Mouse (Mus musculus): ENCODE data around the gene Gcc1. TPM values are rescaled to one million over a fixed set of nuclear protein-coding genes. Genes with fewer than 3 reads are reported as not detected.

The Gcc1 gene
- 7.4 and 7.8 TPM in 2 replicates for total RNA-seq (2012; rRNA removed)
- 3.0 and 4.4 TPM in 2 replicates for total RNA-seq (2014; rRNA removed)
- polyA plus RNA-seq (2012; ENCODE audit: insufficient read length, low read depth): 7.2 and 10.8 TPM in 2 replicates

- Histone ChIP-seq H3K9ac (ENCODE audit: insufficient read depth, low read depth) (no peak within 1 kb of the TSS), H3K79me2 (replicated peaks; ENCODE audit: control insufficient read depth, extremely low read depth, insufficient read depth, poor library complexity, severe bottlenecking) (no peaks in the 10 kb centered on the region), H3K4me2 (ENCODE audit: insufficient read depth, low read depth, poor library complexity, severe bottlenecking) (no peak within 1 kb of the TSS), H3K4me3 (replicated peaks in 1 of 3; ENCODE audit: low read depth in 2 of 3, low read length in 2 of 3, poor library complexity in 1 of 3) (no peak within 1 kb of the TSS), H3K27me3 (replicated peaks) (no peaks in the 10 kb centered on the region), H3K4me1 (ENCODE audit: control insufficient read depth in 1 of 2, insufficient read depth in 2 of 2) (peaks cover 3 to 18% of the 10 kb centered on the region in 2 experiments; a peak in 3 of 4 replicates), H3K27ac (ENCODE audit: insufficient read depth, low read depth) (no peak within 1 kb of the TSS), H3K9me3 (replicated peaks; ENCODE audit: low read length) (no peaks in the 10 kb centered on the region), H3K36me3 (replicated peaks in 1 of 2; ENCODE audit: control insufficient read depth in 1 of 2, insufficient read depth in 1 of 2, low read length in 1 of 2) (peaks cover 13 to 35% of the 10 kb centered on the region in 2 experiments)
- dilution Hi-C loops (cut with MboI; ENCODE audit: extremely low pct_ligation_motif_present, extremely low pct_unique_long_range_greater_than_20kb, low sequenced_read_pairs): no loop called here
- no peak for DNase-seq (ENCODE audit: extremely low read depth)
- in situ Hi-C loops (cut with MboI; ENCODE audit: low pct_ligation_motif_present, low pct_unique_long_range_greater_than_20kb, low sequenced_read_pairs): no loop called here
- TF ChIP-seq MAX (IDR thresholded peaks at IDR 0.05; ENCODE audit: low read length) (no peak), CHD1 (IDR thresholded peaks at IDR 0.05; ENCODE audit: low read depth, low read length) (no peak)
Observed at GRCm38 (mm10) chr6:28428290-28428689, at the start of gene Gcc1. TSS of gene Gcc1 (minus strand) at chr6:28428390.

GRCm38 (mm10) chr6:28474839-28475238 lies 46.6 kb upstream of the Gcc1 start, which contains the start of gene Snd1:
TSS of gene Snd1 (plus strand) at chr6:28475139.
- Histone ChIP-seq H3K27ac (ENCODE audit: insufficient read depth, low read depth) (no peak within 1 kb of the TSS), H3K79me2 (replicated peaks; ENCODE audit: control insufficient read depth, extremely low read depth, insufficient read depth, poor library complexity, severe bottlenecking) (no peaks in the 10 kb centered on the region), H3K4me1 (ENCODE audit: control insufficient read depth in 1 of 2, insufficient read depth in 2 of 2) (peaks cover 0 to 8% of the 10 kb centered on the region in 2 experiments; a peak in 2 of 4 replicates), H3K4me2 (ENCODE audit: insufficient read depth, low read depth, poor library complexity, severe bottlenecking) (no peak within 1 kb of the TSS), H3K9me3 (replicated peaks; ENCODE audit: low read length) (no peaks in the 10 kb centered on the region), H3K9ac (ENCODE audit: insufficient read depth, low read depth) (no peak within 1 kb of the TSS), H3K4me3 (replicated peaks in 1 of 3; ENCODE audit: low read depth in 2 of 3, low read length in 2 of 3, poor library complexity in 1 of 3) (no peak within 1 kb of the TSS), H3K36me3 (replicated peaks in 1 of 2; ENCODE audit: control insufficient read depth in 1 of 2, insufficient read depth in 1 of 2, low read length in 1 of 2) (no peaks in the 10 kb centered on the region), H3K27me3 (replicated peaks) (no peaks in the 10 kb centered on the region)
- in situ Hi-C loops (cut with MboI; ENCODE audit: low pct_ligation_motif_present, low pct_unique_long_range_greater_than_20kb, low sequenced_read_pairs) (no loop called here), dilution Hi-C loops (cut with MboI; ENCODE audit: extremely low pct_ligation_motif_present, extremely low pct_unique_long_range_greater_than_20kb, low sequenced_read_pairs) (no loop called here)
- TF ChIP-seq RCOR1 (conservative IDR thresholded peaks at IDR 0.05; ENCODE audit: low read depth, low read length): no peak
- no peak for TF ChIP-seq USF2 (conservative IDR thresholded peaks at IDR 0.05; ENCODE audit: low read depth, low read length)
- TF ChIP-seq MEF2A (IDR thresholded peaks at IDR 0.05; ENCODE audit: borderline replicate concordance, low read depth, low read length): no peak
- TF ChIP-seq HCFC1 (IDR thresholded peaks at IDR 0.05; ENCODE audit: low read depth, low read length): no peak
- no peak for TF ChIP-seq NELFE (IDR thresholded peaks at IDR 0.05; ENCODE audit: low read depth, low read length)
- TF ChIP-seq NRF1 (IDR thresholded peaks at IDR 0.05; ENCODE audit: low read depth, low read length): no peak
- TF ChIP-seq SMC3 (IDR thresholded peaks at IDR 0.05; ENCODE audit: low read depth, low read length): no peak
- TF ChIP-seq POLR2A (IDR thresholded peaks at IDR 0.05; ENCODE audit: low read depth, low read length): no peak
- TF ChIP-seq KAT2A (IDR thresholded peaks at IDR 0.05; ENCODE audit: insufficient replicate concordance, low read length): no peak
- TF ChIP-seq IRF4 (IDR thresholded peaks at IDR 0.05; ENCODE audit: low read depth, low read length): no peak
- no peak for DNase-seq (ENCODE audit: extremely low read depth)

- Histone ChIP-seq H3K27me3 (replicated peaks) (no peaks in the 10 kb centered on the region), H3K36me3 (replicated peaks in 1 of 2; ENCODE audit: control insufficient read depth in 1 of 2, insufficient read depth in 1 of 2, low read length in 1 of 2) (no peaks in the 10 kb centered on the region), H3K79me2 (replicated peaks; ENCODE audit: control insufficient read depth, extremely low read depth, insufficient read depth, poor library complexity, severe bottlenecking) (no peaks in the 10 kb centered on the region), H3K4me3 (replicated peaks in 1 of 3; ENCODE audit: low read depth in 2 of 3, low read length in 2 of 3, poor library complexity in 1 of 3) (no peak overlapping the region), H3K9me3 (replicated peaks; ENCODE audit: low read length) (no peaks in the 10 kb centered on the region), H3K4me1 (ENCODE audit: control insufficient read depth in 1 of 2, insufficient read depth in 2 of 2) (peaks cover 0 to 8% of the 10 kb centered on the region in 2 experiments; a peak in 2 of 4 replicates), H3K4me2 (ENCODE audit: insufficient read depth, low read depth, poor library complexity, severe bottlenecking) (no peak overlapping the region), H3K27ac (ENCODE audit: insufficient read depth, low read depth) (no peak overlapping the region), H3K9ac (ENCODE audit: insufficient read depth, low read depth) (no peak overlapping the region)
- in situ Hi-C loops (cut with MboI; ENCODE audit: low pct_ligation_motif_present, low pct_unique_long_range_greater_than_20kb, low sequenced_read_pairs): no loop called here
- dilution Hi-C loops (cut with MboI; ENCODE audit: extremely low pct_ligation_motif_present, extremely low pct_unique_long_range_greater_than_20kb, low sequenced_read_pairs): no loop called here
- TF ChIP-seq ETS1 (conservative IDR thresholded peaks at IDR 0.05; ENCODE audit: low read depth, low read length): no peak
- TF ChIP-seq GABPA (IDR thresholded peaks at IDR 0.05; ENCODE audit: insufficient replicate concordance, low read depth, low read length): no peak
- TF ChIP-seq MYC (IDR thresholded peaks at IDR 0.05; ENCODE audit: low read depth, low read length): no peak
- no peak for TF ChIP-seq USF1 (IDR thresholded peaks at IDR 0.05; ENCODE audit: low read depth, low read length)
- no peak for TF ChIP-seq CHD2 (IDR thresholded peaks at IDR 0.05; ENCODE audit: low read length)
- TF ChIP-seq RAD21 (IDR thresholded peaks at IDR 0.05; ENCODE audit: low read depth, low read length): no peak
- TF ChIP-seq NELFE (IDR thresholded peaks at IDR 0.05; ENCODE audit: low read depth, low read length): no peak
- TF ChIP-seq SIN3A (IDR thresholded peaks at IDR 0.05; ENCODE audit: low read length): no peak
- TF ChIP-seq ZKSCAN1 (IDR thresholded peaks at IDR 0.05; ENCODE audit: borderline replicate concordance, low read depth, low read length): no peak
- no peak for TF ChIP-seq NRF1 (IDR thresholded peaks at IDR 0.05; ENCODE audit: low read depth, low read length)
- TF ChIP-seq ZNF384 (IDR thresholded peaks at IDR 0.05; ENCODE audit: low read depth, low read length): no peak
- no peak for DNase-seq (ENCODE audit: extremely low read depth)
Observed at GRCm38 (mm10) chr6:28474211-28474610, 46.0 kb upstream of the Gcc1 start.

Data from CH12.LX (cell line).